Mouse (Mus musculus) liver, embryonic 13.5 days (tissue): ENCODE data around the gene Lmtk3. TPM values are rescaled to one million over a fixed set of nuclear protein-coding genes. Genes with fewer than 3 reads are reported as not detected.

ENCODE experiments used
- ATAC-seq: fragments of 200-750 bp; cut with Nextera tagmentation; 2 replicates; pipeline ENCODE4 v1.8.0; 2017; ENCODE audit warnings: low read depth, mild to moderate bottlenecking, moderate number of reproducible peaks, moderate library complexity
- DNase-seq: peaks from one replicate; pipeline ENCODE4 v3.0.0; 2022
- H3K27ac ChIP-seq: fragments of 300-500 bp; sonication (generic); 2 replicates; pipeline ENCODE4 v1.5.1; 2015; ENCODE audit warnings: moderate library complexity, mild to moderate bottlenecking, inconsistent platforms
- H3K27me3 ChIP-seq: fragments of 300-500 bp; sonication (generic); 2 replicates; pipeline ENCODE4 v1.6.1; 2015; ENCODE audit warnings: mild to moderate bottlenecking, inconsistent platforms
- H3K36me3 ChIP-seq: fragments of 300-500 bp; sonication (generic); 2 replicates; pipeline ENCODE4 v1.6.1; 2015; ENCODE audit warnings: mild to moderate bottlenecking, inconsistent platforms
- H3K4me1 ChIP-seq: fragments of 300-500 bp; sonication (generic); replicated peaks from 2 replicates; pipeline ENCODE4 v1.6.1; 2015; ENCODE audit warnings: inconsistent platforms
- H3K4me2 ChIP-seq: fragments of 300-500 bp; sonication (generic); 2 replicates; pipeline ENCODE4 v1.6.1; 2015; ENCODE audit warnings: inconsistent platforms, mild to moderate bottlenecking, moderate library complexity
- H3K4me3 ChIP-seq: fragments of 300-500 bp; sonication (generic); replicated peaks from 2 replicates; pipeline ENCODE4 v1.5.1; 2015; ENCODE audit warnings: mild to moderate bottlenecking, inconsistent platforms
- H3K9ac ChIP-seq: fragments of 300-500 bp; sonication (generic); 2 replicates; pipeline ENCODE4 v1.6.1; 2015; ENCODE audit warnings: mild to moderate bottlenecking, inconsistent platforms
- H3K9me3 ChIP-seq: fragments of 300-500 bp; sonication (generic); replicated peaks from 2 replicates; pipeline ENCODE4 v1.6.1; 2016; ENCODE audit warnings: inconsistent platforms
- WGBS: fragments of 180-500 bp; shearing (Covaris S2); methylation state at CpG from one replicate; pipeline ENCODE4 v1.1.7; 2015; ENCODE audit not compliant: insufficient replicate concordance; 5-methylcytosine and 5-hydroxymethylcytosine counted together
- polyA plus RNA-seq: library from polyadenylated mRNA; unstranded; fragments of >200 nt; fragmentation: Nextera tagmentation; extraction: Ambion mirVana; gene quantifications from 2 replicates; pipeline ENCODE4 v1.2.1, GENCODE M21; 2015

Lmtk3 gene
- polyA plus RNA-seq, 1 experiment from 2014 or later, result not detected

DNA sequence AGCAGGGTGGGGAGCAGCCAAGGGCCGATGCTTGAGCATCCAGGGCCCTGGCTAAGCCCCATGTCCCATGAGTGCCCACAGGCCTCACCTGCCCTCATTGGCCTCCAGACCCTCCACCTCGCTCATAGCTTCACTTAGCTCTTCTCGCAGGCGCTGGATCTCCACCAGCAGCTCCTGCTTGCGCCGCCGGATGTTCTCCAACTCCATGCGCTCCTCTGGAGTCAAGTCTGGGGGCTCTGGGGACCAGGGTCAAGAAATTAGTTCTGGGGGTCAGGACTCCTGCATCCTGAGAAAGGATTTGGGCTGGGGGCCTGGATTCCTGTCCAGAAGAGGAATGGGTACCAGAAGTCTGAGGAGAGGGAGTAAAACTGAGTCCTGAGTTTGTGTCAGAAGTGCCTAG lies 29.4 kb downstream of the Lmtk3 start:
- H3K4me2 ChIP-seq, result peak overlapping the region; percentile 96
- H3K27ac ChIP-seq, result no peak overlapping the region
- ATAC-seq (no peak), DNase-seq (no peak)
- H3K4me3 ChIP-seq, result peak overlapping the region; percentile 99
- H3K27me3 ChIP-seq, result no peaks in the 10 kb centered on the region
- peaks cover 50% of the 10 kb centered on the region for H3K36me3 ChIP-seq
- H3K9me3 ChIP-seq, result no peaks in the 10 kb centered on the region
- H3K9ac ChIP-seq, result peak overlapping the region; percentile 97
- WGBS, result 92% methylated on average over 8 of the region's 8 CpGs
- H3K4me1 ChIP-seq, result peaks cover 35% of the 10 kb centered on the region

DNA sequence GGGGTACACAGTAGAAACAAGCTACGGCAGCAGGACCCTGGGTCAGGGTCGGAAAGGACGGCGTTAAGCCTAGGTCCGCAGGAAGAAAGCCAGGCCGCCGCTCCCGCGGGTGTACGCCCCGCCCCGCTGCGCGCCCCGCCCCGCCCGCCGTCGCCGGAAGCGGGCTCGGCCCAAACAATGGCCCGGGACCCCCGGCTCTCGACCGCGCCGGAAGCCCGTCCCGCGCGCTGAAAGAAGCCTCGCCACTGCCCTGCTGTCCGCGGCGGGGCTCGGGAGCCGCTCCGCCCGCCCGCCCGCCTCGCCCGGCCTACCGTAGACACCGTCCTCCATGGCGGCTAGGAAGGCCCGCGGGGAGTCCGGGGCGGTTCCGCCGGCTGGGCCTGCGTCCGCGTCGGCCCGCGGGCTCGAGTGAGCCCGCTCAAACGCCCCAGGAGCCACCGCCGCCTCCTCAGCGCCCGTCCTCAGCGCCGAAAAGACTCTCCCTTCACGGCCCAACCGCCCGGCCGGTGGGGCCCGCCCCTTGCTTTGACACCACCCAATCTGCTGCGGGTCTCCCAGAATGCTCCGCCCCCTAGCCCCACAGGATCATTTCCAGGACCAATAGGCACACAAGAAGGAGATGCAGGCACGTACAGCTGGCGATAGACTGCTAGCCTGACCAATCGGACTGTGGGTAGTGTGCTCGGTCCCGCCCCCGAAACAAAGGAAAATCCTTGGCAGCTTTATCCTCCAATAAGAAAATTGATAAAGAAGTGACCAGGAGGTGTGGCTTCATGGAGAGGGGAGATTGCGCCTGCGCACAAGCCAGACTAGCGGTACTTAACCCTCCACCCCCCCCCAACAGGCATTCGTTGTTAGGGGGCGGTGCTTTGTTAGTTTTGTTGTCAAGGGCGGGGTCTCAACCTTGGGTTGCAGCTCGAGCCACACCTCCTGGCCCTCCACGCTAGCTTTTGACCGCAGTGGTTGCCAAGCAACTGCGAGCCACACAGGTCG lies 30.5 kb downstream of the Lmtk3 start, which contains the start of gene Cyth2:
TSS of gene Cyth2 (minus strand) at position 795 of the 993 bp plus-strand sequence.
- under 1% methylated on average over 88 of the region's 92 CpGs for WGBS
- 0 out of 2 replicates have a peak, but pooled peaks cover 9% of the 10 kb centered on the region for H3K27me3 ChIP-seq
- DNase-seq, result peak; percentile 99
- peak within 1 kb of the TSS; percentile 97 for H3K9ac ChIP-seq
- H3K4me2 ChIP-seq, result peak within 1 kb of the TSS; percentile 96
- H3K36me3 ChIP-seq, result peaks cover 39% of the 10 kb centered on the region
- ATAC-seq, result peak; percentile 98
- H3K4me1 ChIP-seq, result peaks cover 35% of the 10 kb centered on the region
- peak within 1 kb of the TSS; percentile 99 for H3K4me3 ChIP-seq
- peak within 1 kb of the TSS; percentile 96 for H3K27ac ChIP-seq
- no peaks in the 10 kb centered on the region for H3K9me3 ChIP-seq

DNA sequence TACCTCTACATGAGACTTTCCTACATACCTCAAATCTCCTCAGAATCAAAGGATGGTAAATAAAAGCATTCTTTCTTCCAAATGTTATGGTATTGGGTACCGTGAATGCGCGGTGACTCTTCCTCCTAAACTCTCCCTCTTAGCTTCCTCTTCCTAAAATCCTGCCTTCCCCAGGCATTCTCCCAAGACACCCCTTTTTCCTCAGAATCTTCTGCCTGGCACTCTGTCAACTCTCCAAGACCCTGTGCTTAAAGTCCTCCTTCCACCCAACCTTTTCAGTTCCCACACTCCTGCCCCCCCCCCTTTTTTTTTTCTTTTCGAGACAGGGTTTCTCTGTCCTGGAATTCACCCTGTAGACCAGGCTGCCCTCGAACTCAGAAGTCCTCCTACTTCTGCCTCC lies 31.3 kb downstream of the Lmtk3 start:
- Histone ChIP-seq H3K36me3 (peaks cover 31% of the 10 kb centered on the region), H3K9ac (no peak overlapping the region), H3K27me3 (0 out of 2 replicates have a peak, but pooled peaks cover 11% of the 10 kb centered on the region), H3K4me1 (peaks cover 35% of the 10 kb centered on the region), H3K9me3 (no peaks in the 10 kb centered on the region), H3K4me3 (peak overlapping the region; percentile 43), H3K4me2 (peak overlapping the region; percentile 63), H3K27ac (no peak overlapping the region)
- 6% methylated on average over 5 of the region's 5 CpGs for WGBS
- DNase-seq (no peak), ATAC-seq (no peak)

DNA sequence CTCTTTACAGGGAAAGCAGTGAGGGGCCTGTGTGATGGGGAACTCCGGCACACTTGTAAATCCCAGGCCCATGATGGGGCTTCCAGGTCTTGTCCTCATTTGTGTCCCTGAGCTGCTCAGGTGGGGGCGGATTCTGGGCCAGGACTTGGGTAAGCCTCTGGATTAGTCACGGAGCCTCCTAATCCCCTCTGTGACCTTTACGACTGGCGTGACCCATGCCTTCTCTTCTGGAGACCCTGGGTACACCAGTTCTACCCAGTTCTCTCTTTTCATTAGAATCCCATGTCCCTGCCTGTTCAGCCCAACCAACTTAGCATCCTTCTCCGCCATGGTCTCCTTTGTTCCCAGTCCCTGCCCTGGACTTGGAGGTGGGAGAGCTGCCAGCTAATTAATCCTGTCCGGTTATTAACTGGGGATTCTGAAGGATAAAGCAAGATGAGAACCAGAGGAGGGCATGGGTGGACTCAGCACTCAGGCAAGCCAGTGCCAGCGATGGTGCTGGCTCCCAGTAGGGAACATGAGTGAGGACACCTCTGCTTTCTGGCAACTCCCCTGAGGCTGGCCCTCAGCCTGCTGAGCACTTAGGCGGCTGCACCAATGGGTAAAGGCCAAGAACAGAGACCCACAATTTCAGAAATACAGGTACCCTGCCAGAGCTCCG lies 31.9 kb downstream of the Lmtk3 start:
- Histone ChIP-seq H3K36me3 (peaks cover 25% of the 10 kb centered on the region), H3K4me2 (peak overlapping the region; percentile 63), H3K9ac (no peak overlapping the region), H3K9me3 (no peaks in the 10 kb centered on the region), H3K4me1 (peaks cover 35% of the 10 kb centered on the region), H3K27me3 (0 out of 2 replicates have a peak, but pooled peaks cover 14% of the 10 kb centered on the region), H3K27ac (no peak overlapping the region), H3K4me3 (peak overlapping the region; percentile 43; the same call in 1 of the 2 replicates)
- ATAC-seq, result no peak
- 72% methylated on average over 10 of the region's 10 CpGs for WGBS
- DNase-seq, result no peak

DNA sequence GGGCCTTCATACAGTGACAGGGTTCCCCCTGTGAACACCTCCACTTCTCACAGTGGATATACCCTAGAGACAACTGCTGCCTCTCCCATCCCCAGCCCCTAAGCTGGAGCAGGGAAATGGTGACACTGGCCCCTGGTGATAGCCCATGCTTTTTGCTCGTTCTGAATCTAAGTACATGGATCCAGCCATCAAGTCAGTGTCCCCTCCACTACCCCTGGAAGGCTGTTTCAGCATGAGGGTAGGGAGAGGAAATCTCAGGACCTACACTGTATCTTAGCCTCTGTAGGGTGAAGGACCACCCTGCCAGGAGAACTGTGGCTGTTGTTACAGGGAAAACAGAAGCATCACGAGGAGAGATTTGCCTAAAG lies 32.4 kb downstream of the Lmtk3 start:
- peaks cover 20% of the 10 kb centered on the region for H3K36me3 ChIP-seq
- H3K27ac ChIP-seq, result no peak overlapping the region
- H3K27me3 ChIP-seq, result 0 out of 2 replicates have a peak, but pooled peaks cover 14% of the 10 kb centered on the region
- 42% methylated on average over 2 of the region's 2 CpGs for WGBS
- DNase-seq (no peak), ATAC-seq (no peak)
- peaks cover 35% of the 10 kb centered on the region for H3K4me1 ChIP-seq
- no peak overlapping the region for H3K4me2 ChIP-seq
- no peak overlapping the region for H3K9ac ChIP-seq
- H3K9me3 ChIP-seq, result no peaks in the 10 kb centered on the region
- no peak overlapping the region for H3K4me3 ChIP-seq

DNA sequence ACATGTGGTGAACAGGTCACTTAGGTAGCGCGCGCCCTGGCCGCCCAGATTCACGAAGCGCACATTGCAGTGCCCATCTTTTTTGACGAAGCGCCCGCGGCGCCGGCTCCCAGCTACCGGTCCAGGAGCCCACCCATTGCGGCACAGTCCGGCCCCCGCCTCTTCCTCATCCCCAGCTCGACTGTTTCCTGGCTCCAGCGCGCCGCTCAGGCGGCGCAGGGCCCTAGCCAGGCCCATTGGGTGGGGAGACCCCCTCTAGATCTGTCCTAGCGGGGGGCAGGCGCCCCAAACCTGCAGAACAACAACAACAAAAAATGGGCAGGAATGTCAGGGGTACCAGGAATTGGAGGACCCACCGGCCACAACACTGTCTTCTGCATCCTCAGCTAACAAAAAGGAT lies 36.3 kb downstream of the Lmtk3 start:
- WGBS, result 17% methylated on average over 25 of the region's 25 CpGs
- ATAC-seq, result no peak
- peaks cover 23% of the 10 kb centered on the region for H3K36me3 ChIP-seq
- no peak overlapping the region for H3K9ac ChIP-seq
- H3K9me3 ChIP-seq, result no peaks in the 10 kb centered on the region
- no peak for DNase-seq
- no peak overlapping the region for H3K27ac ChIP-seq
- peaks cover 14% of the 10 kb centered on the region for H3K4me1 ChIP-seq
- H3K4me2 ChIP-seq, result peak overlapping the region; percentile 33; the same call in 1 of the 2 replicates
- 0 out of 2 replicates have a peak overlapping the region, but pooled peaks have one; percentile 8 for H3K4me3 ChIP-seq
- 0 out of 2 replicates have a peak, but pooled peaks cover 14% of the 10 kb centered on the region for H3K27me3 ChIP-seq

DNA sequence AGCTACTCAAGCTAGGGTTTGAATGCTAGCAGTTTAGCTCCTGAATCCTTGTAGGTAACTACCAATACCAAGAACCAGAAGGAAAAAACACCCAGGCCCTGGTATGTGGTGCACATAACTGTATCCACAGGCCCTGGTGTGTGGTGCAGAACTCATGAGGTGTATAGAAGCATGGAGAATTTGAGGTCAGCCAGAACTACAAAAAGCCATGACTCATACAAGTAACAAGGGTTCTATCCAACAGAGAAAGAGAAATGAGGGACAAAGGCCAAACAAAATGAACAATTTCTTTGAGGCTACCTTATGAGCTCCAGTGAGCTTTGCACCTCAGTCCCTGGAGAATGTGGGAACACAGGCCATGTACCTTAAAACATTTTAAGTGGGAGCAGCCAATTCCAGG lies 37.4 kb downstream of the Lmtk3 start:
- Histone ChIP-seq H3K36me3 (peaks cover 34% of the 10 kb centered on the region), H3K4me3 (no peak overlapping the region), H3K4me2 (no peak overlapping the region), H3K9ac (no peak overlapping the region), H3K27ac (no peak overlapping the region), H3K4me1 (peaks cover 12% of the 10 kb centered on the region), H3K27me3 (0 out of 2 replicates have a peak, but pooled peaks cover 14% of the 10 kb centered on the region), H3K9me3 (no peaks in the 10 kb centered on the region)
- ATAC-seq, result no peak
- DNase-seq, result no peak

DNA sequence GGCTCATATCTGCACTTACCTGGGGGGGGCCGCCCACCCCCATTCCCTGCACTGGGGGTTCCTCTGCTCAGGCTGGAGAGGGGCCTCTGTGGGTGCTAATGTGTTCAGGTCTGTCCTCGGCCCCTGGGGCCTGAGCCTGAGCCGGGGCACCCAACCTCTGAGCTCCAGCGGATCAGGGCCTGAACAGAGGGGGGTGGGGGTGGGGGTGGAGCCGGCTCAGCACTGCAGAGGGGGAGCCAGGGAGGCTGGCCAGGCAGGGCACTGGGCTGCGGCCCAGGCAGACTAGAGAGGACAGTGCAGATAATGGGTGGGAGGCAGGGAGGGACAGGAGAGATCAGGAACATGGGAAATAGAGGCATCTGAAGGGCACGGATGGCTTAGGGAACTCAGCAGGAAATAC lies 41.1 kb downstream of the Lmtk3 start, which contains the start of gene Kcnj14:
TSS of gene Kcnj14 (minus strand) at position 185 of the 400 bp plus-strand sequence.
- ATAC-seq (peak; percentile 34; the same call in 1 of the 2 replicates), DNase-seq (no peak)
- WGBS, result 61% methylated on average over 7 of the region's 7 CpGs
- no peak within 1 kb of the TSS for H3K4me3 ChIP-seq
- no peak within 1 kb of the TSS for H3K4me2 ChIP-seq
- H3K36me3 ChIP-seq, result peaks cover 70% of the 10 kb centered on the region
- no peaks in the 10 kb centered on the region for H3K9me3 ChIP-seq
- no peak within 1 kb of the TSS for H3K9ac ChIP-seq
- H3K27ac ChIP-seq, result no peak within 1 kb of the TSS
- H3K27me3 ChIP-seq, result 0 out of 2 replicates have a peak, but pooled peaks cover 4% of the 10 kb centered on the region
- H3K4me1 ChIP-seq, result peaks cover 18% of the 10 kb centered on the region

DNA sequence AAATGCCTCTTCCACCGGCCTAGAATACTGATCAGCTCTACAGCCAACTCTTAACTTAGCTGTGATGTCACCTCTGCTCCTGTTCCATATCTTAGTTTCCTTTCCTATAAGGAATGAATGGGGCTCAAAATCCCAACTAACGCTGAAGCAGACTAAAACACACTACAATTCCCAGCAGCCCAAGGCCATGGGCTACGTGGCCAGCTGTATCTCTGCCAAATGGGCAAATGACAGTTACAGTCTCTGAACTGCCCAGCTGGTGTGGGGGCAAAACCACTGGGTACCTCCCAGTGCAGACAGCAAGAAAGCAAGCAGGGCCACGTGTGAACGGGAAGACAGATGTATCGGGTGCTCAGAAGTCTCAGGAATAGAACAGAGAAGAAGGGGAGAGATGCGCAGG lies 43.1 kb downstream of the Lmtk3 start:
- peaks cover 71% of the 10 kb centered on the region for H3K36me3 ChIP-seq
- H3K9ac ChIP-seq, result no peak overlapping the region
- WGBS, result 79% methylated on average over 7 of the region's 7 CpGs
- H3K27ac ChIP-seq, result no peak overlapping the region
- H3K27me3 ChIP-seq, result peaks cover 8% of the 10 kb centered on the region
- no peak for DNase-seq
- H3K4me1 ChIP-seq, result peaks cover 32% of the 10 kb centered on the region
- no peak overlapping the region for H3K4me3 ChIP-seq
- ATAC-seq, result no peak
- H3K9me3 ChIP-seq, result no peaks in the 10 kb centered on the region
- no peak overlapping the region for H3K4me2 ChIP-seq

DNA sequence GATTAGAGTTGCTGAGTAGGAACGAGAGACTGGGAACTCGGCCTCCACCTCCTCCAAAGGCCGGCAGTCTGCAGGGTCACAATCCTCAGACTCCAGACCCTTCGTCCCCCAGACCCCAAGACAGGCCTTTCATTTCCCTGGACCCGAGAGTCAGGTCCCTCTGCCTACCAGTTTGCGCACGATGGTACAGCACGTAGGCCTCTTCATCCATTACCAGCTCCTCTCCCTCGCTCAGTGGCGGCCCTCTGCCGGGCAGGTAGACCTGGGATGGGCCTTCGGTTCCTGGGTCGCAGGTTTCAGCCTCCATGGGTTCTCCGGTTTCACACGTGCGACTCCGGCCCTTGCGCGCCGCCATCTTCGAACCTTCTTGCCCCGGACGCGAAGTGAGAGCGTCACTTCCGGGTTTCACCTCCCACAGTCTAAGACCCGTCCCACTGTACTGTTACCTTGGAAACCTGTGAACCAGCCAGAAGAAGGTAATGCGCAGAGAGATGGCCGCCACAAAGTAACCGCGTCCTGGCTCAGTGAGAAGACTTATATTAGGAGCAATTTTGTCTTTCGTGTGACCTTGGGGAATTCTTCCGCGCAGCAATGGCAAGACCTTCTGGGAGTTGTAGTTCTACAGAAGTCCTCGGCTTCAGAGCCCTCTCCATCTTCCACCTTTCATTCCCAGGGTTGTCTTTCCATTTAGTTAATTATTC lies 47.0 kb downstream of the Lmtk3 start, which contains the start of gene Grwd1:
TSS of gene Grwd1 (minus strand) at position 518 of the 701 bp plus-strand sequence.
- peak; percentile 71 for DNase-seq
- H3K4me3 ChIP-seq, result peak within 1 kb of the TSS; percentile 80
- peaks cover 36% of the 10 kb centered on the region for H3K4me1 ChIP-seq
- peaks cover 41% of the 10 kb centered on the region for H3K36me3 ChIP-seq
- ATAC-seq, result peak; percentile 82
- H3K9ac ChIP-seq, result peak within 1 kb of the TSS; percentile 77
- peak within 1 kb of the TSS; percentile 81 for H3K4me2 ChIP-seq
- under 1% methylated on average over 35 of the region's 35 CpGs for WGBS
- H3K27ac ChIP-seq, result no peak within 1 kb of the TSS
- peaks cover 47% of the 10 kb centered on the region for H3K27me3 ChIP-seq
- H3K9me3 ChIP-seq, result no peaks in the 10 kb centered on the region
